In the genomic region with DNA sequence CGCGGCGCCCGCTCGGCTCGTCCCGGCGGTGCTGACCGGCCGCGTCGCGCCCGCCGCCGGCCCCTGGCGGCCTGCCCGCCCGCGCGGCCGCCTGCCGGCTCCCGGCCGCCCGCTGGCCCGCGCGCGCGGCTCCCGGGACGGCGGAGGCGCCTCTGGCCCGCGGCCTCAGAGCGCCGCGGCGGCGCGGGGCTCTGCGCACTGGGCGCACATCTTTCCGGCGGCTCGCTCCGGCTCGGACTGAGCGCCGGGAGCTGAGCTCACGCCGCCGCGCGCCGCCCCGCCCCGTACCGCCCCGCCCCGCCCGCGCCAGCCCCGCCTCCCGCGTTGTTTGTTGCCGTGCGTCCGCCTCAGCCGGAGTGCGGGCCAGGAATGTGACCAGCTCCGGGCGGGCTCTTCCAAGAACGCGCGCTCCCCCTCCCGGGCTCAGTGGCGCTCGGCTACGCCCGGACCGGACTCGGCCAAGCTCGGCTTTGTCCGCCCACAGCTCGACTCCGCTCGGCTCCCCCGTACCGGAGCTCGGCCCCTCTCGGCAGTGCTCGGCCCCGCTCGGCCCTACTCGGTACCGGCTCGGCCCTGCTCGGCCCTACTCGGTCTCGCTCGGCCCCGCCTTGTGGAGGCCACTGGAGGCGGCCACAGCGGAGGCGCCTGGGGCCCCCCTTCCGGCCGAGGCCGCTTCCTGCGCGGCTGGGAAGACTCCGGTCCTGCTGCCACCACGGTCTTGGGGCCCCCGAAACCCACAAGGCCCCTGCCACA, we compare ENCODE assay signal across 8 mouse cellular contexts. TPM values are rescaled to one million over a fixed set of nuclear protein-coding genes. Genes with fewer than 3 reads are reported as not detected.
A peak's percentile ranks its signal among the peaks of the same experiment; 100 is the strongest.
DNase-seq lines count a peak whose midpoint lies in the region; ATAC-seq lines count a peak whose summit lies in the region.

No protein-coding gene starts in this region.

- peaks cover 31% of the 10 kb centered on the region for H3K4me1 ChIP-seq in intestine, embryonic 14.5 days (replicated peaks; ENCODE audit: control insufficient read depth, insufficient read depth, low read length)

- intact Hi-C loops in gastrocnemius, postnatal 14 days (cut with DNase I; ENCODE audit: low total_unique reads) = loop anchor here (5.0 kb wide), 1 partner anchor 81 kb away; no protein-coding TSS in a partner anchor
- intact Hi-C loops in left cerebral cortex, postnatal 14 days (cut with DNase I) = loop anchor here (5.0 kb wide), 1 partner anchor 61 kb away; no protein-coding TSS in a partner anchor

- peak overlapping the region; percentile 93 for H3K27ac ChIP-seq in intestine, embryonic 14.5 days (ENCODE audit: low read depth)

- H3K9me3 ChIP-seq in intestine, embryonic 14.5 days (ENCODE audit: control insufficient read depth, low read length) = no peaks in the 10 kb centered on the region

- H3K9ac ChIP-seq in intestine, embryonic 14.5 days (ENCODE audit: low read length) = peak overlapping the region; percentile 84

- peak; percentile 99 for ATAC-seq in intestine, embryonic 14.5 days (replicated peaks; ENCODE audit: low FRiP score, low TSS enrichment, low read depth)

- H3K36me3 ChIP-seq in intestine, embryonic 14.5 days (ENCODE audit: control insufficient read depth, insufficient read depth, low read length) = no peaks in the 10 kb centered on the region

- H3K27me3 ChIP-seq in intestine, embryonic 14.5 days (replicated peaks; ENCODE audit: control insufficient read depth, insufficient read depth, low read length) = no peaks in the 10 kb centered on the region

- WGBS in intestine, embryonic 14.5 days = under 1% methylated on average over 77 of the region's 116 CpGs

- peak overlapping the region; percentile 88 for H3K4me3 ChIP-seq in intestine, embryonic 14.5 days (ENCODE audit: low read depth, low read length)

- H3K4me2 ChIP-seq in intestine, embryonic 14.5 days (ENCODE audit: low read length) = peak overlapping the region; percentile 99

- peak; percentile 96 for DNase-seq in adipocyte (ENCODE audit: low spot score)
- DNase-seq in embryo, embryonic 10 days (ENCODE audit: low spot score) = peak; percentile 97
- DNase-seq in gastrocnemius, postnatal 14 days = peak; percentile 100
- DNase-seq in intestine, embryonic 14.5 days (ENCODE audit: low spot score) = peak; percentile 100
- peak; percentile 99 to 100 for DNase-seq in left cerebral cortex, postnatal 14 days (ENCODE audit: low spot score in 2 of 2)
- peak; percentile 99 for DNase-seq in mesoderm, embryonic 11.5 days (ENCODE audit: low read depth, low spot score)
- DNase-seq in right cerebral cortex, postnatal 36 days (ENCODE audit: low spot score in 2 of 2) = peak; percentile 96 to 99
- peak; percentile 99 for DNase-seq in yolk sac, embryonic 10.5 days (ENCODE audit: low spot score)

RNA-seq across cellular contexts. Expression of gene Ski, which starts 0.6 kb away (rescaled TPM):
- total RNA-seq in gastrocnemius, postnatal 14 days (2021) = 10 to 100 TPM; 41.6 to 51.6 TPM
- polyA plus RNA-seq in intestine, embryonic 14.5 days (2014; fragmentation: Nextera tagmentation; extraction: Ambion mirVana) = 24.4 and 25.3 TPM in 2 replicates
- 100 to 1,000 TPM; 110 to 111 TPM for total RNA-seq in left cerebral cortex, postnatal 14 days (2021)

RNA-seq across cellular contexts. Expression of gene Faap20, which starts 26.6 kb away (rescaled TPM):
- 10 to 100 TPM; 11.9 to 15.3 TPM for total RNA-seq in gastrocnemius, postnatal 14 days (2021)
- polyA plus RNA-seq in intestine, embryonic 14.5 days (2014; fragmentation: Nextera tagmentation; extraction: Ambion mirVana) = 74.6 and 81.2 TPM in 2 replicates
- 10 to 100 TPM; 22.6 to 27.0 TPM for total RNA-seq in left cerebral cortex, postnatal 14 days (2021)

Comparison
In these comparisons a context has a peak if more than half of its experiments do, and no peak if none do; other contexts are left out.
1. Peak in every context shown above with its lines: DNase-seq, ATAC-seq, H3K4me3 ChIP-seq and H3K27ac ChIP-seq.